Mouse (Mus musculus) T-helper 17 cell (primary cell): ENCODE data around the gene Prpsap1.

ENCODE experiments used
- in situ Hi-C, 2 experiments: fragments of 300-600 bp; cut with MboI, MseI; formaldehyde crosslinking; loops; 1 replicate in 1 of 2; 2 replicates in 1 of 2; pipeline ENCODE4 v1.15.1; 2025; ENCODE audit warnings: high pct_unique_total_duplicates in 2 of 2

Prpsap1 gene

DNA sequence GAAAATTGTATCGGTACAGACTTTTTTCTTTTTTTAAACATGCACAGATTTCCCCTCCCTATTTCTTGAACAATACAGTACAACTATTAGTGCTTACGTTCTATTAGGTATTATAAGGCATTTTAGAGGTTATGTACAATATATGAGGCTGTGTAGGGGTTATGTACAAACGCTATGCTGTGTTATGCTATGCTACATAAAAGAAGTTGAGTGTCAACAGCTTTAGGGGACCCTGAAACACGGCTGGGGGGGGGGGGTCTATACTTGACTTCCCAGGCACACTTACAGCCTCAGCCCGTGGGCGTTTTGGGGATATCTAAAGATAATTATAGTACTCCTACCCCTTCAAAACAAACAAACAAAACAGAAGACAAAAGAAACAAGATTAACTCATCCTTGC lies 61.9 kb downstream of the Prpsap1 start:
- in situ Hi-C loops: loop anchor here in 1 of 2 experiments (25.0 kb wide), 1 partner anchor 880 kb away; no protein-coding TSS in a partner anchor

DNA sequence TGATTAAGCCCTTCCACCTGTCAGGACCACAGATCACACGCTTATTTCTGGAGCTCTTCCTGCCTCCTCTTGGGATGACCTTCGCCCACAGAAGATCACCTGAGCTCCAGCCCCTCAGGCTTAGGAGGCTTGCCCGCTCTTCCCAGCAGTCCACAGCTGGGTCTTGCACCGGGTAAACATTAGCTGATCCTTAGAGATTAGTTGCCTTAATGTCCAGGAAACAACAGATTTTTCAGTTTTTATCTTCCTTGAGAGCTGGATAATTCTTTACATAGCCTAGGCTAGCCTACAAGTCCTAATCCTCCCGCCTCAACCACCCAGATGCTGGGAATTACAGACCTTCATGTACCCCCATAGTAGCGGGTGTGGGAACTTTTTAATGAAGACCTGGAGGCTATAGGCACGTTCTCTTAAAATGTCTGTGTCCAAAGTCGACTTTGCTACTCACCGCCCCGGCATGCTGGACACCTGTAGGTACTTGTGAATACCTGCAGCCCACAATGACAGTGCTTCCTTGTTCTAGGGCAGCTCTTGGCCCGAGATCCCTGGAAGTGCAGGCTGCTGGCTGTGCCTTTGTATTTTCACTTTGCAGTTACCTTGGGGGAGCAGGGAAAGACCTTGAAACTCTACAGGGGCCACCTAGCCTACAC lies 62.4 kb downstream of the Prpsap1 start:
- in situ Hi-C loops: loop anchor here in 1 of 2 experiments (25.0 kb wide), 1 partner anchor 881 kb away; no protein-coding TSS in a partner anchor

DNA sequence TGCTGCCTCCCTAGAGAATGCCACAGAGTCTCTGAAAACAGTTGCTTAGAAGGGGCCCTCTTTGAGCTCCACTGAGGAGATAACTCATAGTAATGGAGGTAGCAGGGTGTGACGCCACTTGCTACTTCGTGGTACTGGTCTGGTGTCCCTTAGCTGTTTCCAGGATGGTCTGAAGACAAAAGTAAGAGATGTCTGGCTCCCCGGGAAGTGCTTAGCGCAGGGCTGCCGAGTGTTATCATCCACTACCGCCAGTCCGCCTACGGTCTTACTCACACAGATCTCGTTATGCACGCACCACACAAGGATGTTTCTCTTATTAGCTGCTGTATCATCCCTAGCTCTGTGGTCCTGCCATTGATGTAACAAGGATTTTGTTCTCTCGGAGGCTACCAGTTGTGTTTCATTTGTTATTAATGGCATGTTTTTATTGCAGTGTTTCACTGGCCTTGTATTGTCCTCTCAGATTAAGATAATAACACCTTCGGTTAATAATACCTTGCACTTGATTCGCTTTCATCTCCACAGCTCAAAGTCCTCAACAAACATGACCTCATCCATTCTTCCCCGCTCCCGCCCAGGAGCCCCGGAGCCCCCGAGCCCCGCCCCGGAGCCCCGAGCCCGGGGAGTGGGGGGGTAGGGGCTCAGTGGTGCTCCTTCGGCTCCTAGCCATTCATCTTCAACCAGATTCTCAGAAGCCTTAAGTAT lies 63.1 kb downstream of the Prpsap1 start:
- in situ Hi-C loops: loop anchor here in 1 of 2 experiments (25.0 kb wide), 1 partner anchor 881 kb away; no protein-coding TSS in a partner anchor

DNA sequence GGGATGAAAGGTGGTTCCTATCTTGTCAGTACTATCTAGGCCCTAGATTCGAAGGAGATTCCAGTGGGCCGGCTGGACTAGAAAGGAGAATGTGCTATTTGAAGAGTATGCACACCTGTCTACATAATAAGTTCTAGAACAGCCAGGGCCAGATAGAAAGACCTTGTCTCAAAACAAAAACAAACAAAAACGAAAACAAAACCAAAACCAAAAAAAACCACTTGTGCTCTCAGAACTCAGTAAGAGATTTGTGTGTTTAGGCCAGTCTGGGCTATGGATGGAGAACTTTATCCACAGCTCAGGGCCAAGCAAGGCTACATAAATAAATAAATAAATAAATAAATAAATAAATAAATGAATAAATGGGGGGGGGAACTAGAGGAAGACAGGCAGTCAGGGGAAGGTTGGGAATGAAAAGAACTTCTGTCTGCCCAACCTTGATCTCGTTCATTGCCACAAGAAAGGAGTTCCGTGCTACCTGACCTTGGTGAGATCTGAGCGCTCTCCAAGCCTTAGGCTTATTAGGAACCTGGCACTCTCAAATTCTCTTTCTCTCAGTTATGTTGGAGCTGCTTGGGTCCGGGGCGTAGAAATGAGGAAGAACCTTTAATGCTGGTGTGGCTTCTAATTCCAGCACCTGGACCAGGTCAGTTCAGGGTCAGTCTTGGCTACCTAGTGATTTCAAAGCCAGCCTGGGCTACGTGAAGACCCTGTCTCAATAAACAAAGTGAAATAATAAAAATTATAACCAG lies 64.0 kb downstream of the Prpsap1 start:
- in situ Hi-C loops: loop anchor here in 1 of 2 experiments (25.0 kb wide), 1 partner anchor 882 kb away; no protein-coding TSS in a partner anchor

- in situ Hi-C loops: loop anchor here in 1 of 2 experiments (25.0 kb wide), 1 partner anchor 883 kb away; no protein-coding TSS in a partner anchor
Measured at GRCm38 (mm10) chr11:116428872-116429859, 64.8 kb downstream of the Prpsap1 start.

- in situ Hi-C loops: loop anchor here in 1 of 2 experiments (25.0 kb wide), 1 partner anchor 885 kb away; no protein-coding TSS in a partner anchor
Measured at GRCm38 (mm10) chr11:116426852-116427575, 67.0 kb downstream of the Prpsap1 start.

GRCm38 (mm10) chr11:116426328-116426727 lies 67.7 kb downstream of the Prpsap1 start:
- in situ Hi-C loops: loop anchor here in 1 of 2 experiments (25.0 kb wide), 1 partner anchor 886 kb away; no protein-coding TSS in a partner anchor

- in situ Hi-C loops: loop anchor here (25.0 kb wide), 5 partner anchors 887 to 1912 kb away; partner anchors contain the start of genes Cep295nl (in 1 of the 2), Cyth1 (in 1 of the 2), Nat9 (in 1 of the 2) and Tmem104 (in 1 of the 2)
Measured at GRCm38 (mm10) chr11:116424621-116425407, 69.2 kb downstream of the Prpsap1 start.

DNA sequence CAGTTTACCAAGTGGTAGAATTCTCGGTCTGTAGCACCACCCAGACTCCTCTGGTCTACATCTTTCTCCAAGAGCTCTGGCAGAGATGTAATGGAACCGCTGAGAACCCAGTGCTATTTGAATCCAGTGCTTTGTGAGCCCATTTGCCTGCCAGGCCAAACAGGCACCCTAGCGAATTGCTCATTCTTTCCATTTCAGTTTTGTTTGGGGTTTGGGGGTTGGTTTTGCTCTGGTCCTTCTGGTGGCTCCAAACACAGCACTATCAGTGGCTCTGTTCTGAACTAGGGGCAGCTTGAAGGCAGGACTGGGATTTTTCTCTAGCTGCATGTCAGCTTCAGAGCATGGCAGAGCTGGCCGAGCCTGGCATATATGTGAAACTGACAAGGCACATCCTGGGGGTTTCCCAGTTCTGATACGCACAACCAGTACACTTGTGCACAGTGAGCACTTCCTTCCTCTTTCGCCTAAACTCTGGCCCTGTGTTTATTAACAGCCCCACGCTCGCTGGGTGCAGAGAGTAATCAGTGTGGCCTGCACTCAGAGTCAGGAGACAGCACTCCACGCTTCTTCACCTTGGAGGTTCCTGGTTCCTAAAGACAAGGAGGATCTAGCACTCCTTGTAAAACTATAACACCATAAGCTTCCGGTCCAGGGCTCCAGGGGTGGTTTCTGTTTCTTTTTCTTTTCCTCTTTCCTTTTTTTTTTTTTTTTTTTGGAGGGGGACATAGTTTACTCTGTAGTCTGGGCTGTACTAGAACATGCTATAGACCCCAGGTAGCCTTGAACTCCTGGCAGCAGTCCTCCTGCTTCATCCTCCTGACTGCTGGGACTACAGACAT lies 70.0 kb downstream of the Prpsap1 start:
- in situ Hi-C loops: loop anchor here (25.0 kb wide), 4 partner anchors 913 to 1913 kb away; partner anchors contain the start of genes Cep295nl (in 1 of the 2), Cyth1 (in 1 of the 2), Nat9 (in 1 of the 2) and Tmem104 (in 1 of the 2)

- in situ Hi-C loops: loop anchor here (25.0 kb wide), 4 partner anchors 914 to 1914 kb away; partner anchors contain the start of genes Cep295nl (in 1 of the 2), Cyth1 (in 1 of the 2), Nat9 (in 1 of the 2) and Tmem104 (in 1 of the 2)
Measured at GRCm38 (mm10) chr11:116423214-116423613, 70.8 kb downstream of the Prpsap1 start.

DNA sequence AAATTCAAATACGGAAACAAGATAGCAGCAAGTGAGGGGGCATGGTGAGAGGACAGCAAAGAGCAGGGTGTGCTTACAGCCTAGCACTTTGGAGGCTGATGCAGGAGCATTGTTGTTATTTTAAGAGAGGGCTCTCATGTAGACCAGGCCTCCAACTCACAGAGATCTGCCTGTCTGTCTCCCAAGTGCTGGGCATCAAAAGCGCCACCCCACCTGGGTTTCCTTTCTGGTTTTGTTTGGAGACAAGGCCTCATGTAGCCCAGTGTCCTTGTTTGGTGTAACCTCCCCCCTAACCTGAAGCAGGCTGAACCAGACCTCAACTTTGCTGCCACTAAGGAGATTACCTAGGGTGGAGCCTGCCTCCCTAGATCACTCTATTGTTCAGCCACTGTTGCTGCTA lies 71.4 kb downstream of the Prpsap1 start:
- in situ Hi-C loops: loop anchor here (25.0 kb wide), 4 partner anchors 915 to 1915 kb away; partner anchors contain the start of genes Cep295nl (in 1 of the 2), Cyth1 (in 1 of the 2), Nat9 (in 1 of the 2) and Tmem104 (in 1 of the 2)

DNA sequence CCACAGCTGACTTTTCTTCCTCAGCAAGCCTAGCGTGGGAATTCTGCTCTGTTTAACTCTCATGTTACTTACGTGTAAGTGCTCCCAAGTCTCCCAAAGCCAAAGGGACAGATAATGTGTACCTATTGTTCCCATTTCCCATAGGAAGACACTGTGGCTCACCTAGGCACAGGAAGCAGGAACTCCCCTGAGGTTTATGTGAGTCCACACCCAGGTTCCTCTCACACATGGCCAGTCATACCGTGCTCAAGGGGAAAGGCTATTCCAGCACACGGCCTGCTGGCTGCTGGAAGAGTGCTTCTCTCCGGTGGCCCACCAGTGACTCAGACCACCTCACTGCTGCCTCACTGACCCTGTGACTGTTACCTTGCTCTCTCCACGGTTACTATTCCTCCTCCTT lies 72.9 kb downstream of the Prpsap1 start:
- in situ Hi-C loops: loop anchor here (25.0 kb wide), 4 partner anchors 916 to 1916 kb away; partner anchors contain the start of genes Cep295nl (in 1 of the 2), Cyth1 (in 1 of the 2), Nat9 (in 1 of the 2) and Tmem104 (in 1 of the 2)
